Mouse (Mus musculus) thymus, adult 2 months (tissue): ENCODE data around the gene Gltp.

Source experiments
- CTCF ChIP-seq: fragments of 200-500 bp; IDR thresholded peaks from 2 replicates; pipeline ENCODE4 v1.5.1; 2012; ENCODE audit warnings: mild to moderate bottlenecking, control low read depth, low read length, moderate library complexity, borderline replicate concordance; ENCODE audit not compliant: control insufficient read depth, poor library complexity, insufficient read depth; ENCODE audit errors: extremely low read depth
- POLR2A ChIP-seq: fragments of 200-500 bp; IDR thresholded peaks from 2 replicates; pipeline ENCODE4 v1.6.1; 2012; ENCODE audit warnings: mild to moderate bottlenecking, low read length, control low read depth, moderate library complexity; ENCODE audit not compliant: control insufficient read depth, poor library complexity, insufficient read depth; ENCODE audit errors: extremely low read depth

DNA sequence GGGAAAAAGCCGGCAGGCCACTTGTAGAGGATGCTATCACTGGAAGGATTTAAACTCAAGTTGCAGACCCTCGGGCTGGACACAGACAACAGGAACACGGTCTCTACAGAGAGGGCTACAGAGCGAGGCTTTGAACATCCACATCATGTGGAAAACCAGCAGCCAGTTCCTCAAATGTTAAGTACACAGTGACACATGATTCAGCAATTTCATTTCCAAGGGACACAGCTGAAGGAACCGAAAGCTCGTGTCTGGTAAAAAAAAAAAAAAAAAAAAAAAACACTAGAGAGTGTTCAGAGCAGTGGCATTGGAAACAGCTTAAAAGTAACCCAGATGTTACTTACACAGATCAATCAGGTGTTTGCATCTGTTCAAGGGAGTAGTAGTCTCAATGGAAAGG, 29.8 kb downstream of the Gltp start:
- no peak for TF ChIP-seq CTCF
- no peak for TF ChIP-seq POLR2A
